In the genomic region with DNA sequence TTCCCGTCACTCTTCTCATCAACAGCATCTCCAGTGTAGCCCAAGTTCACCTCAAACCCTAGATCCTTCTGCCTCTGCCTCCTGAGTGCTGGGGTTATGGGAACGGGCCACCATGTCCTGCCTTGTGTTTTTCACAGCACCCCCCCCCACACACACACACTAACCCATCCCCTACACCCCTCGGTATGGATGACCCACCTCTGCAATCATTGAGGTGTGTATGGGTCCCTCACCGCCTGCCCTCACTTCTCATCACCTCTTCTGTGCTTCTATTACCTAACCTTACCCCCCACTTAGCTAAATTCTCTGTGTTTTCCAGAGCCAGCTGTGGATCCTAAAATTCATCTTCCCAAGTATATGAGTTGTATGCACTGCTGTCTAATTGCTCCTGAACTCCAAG, we compare ENCODE assay signal across 28 mouse cellular contexts.
"Had no signal": no experiment of that assay in that cellular context is flagged by ENCODE, and none has a peak within 500 bp of the region (broad histone marks: within the 10 kb centered on the region; RNA-seq: fewer than 3 reads in every experiment).

No protein-coding gene starts in this region.

- H3K27ac ChIP-seq: embryonic facial prominence, embryonic 10.5 days; embryonic facial prominence, embryonic 12.5 days; embryonic facial prominence, embryonic 13.5 days; embryonic facial prominence, embryonic 15.5 days; forebrain, embryonic 10.5 days; forebrain, embryonic 12.5 days; forebrain, embryonic 13.5 days; forebrain, embryonic 15.5 days; gastrocnemius, adult 2 months; heart, adult 2 months had no signal

- H3K9ac ChIP-seq: embryonic facial prominence, embryonic 12.5 days; embryonic facial prominence, embryonic 13.5 days; embryonic facial prominence, embryonic 15.5 days; forebrain, embryonic 12.5 days; forebrain, embryonic 13.5 days; forebrain, embryonic 15.5 days; forebrain, postnatal 0 days had no signal

- H3K4me3 ChIP-seq: embryonic facial prominence, embryonic 10.5 days; embryonic facial prominence, embryonic 12.5 days; embryonic facial prominence, embryonic 13.5 days; embryonic facial prominence, embryonic 15.5 days; erythroblast, embryonic 14.5 days; forebrain, embryonic 10.5 days; forebrain, embryonic 12.5 days; forebrain, embryonic 13.5 days; forebrain, embryonic 15.5 days; gastrocnemius, adult 2 months; heart, adult 2 months had no signal

- DNase-seq: cerebellum, adult 2 months; cerebellum, adult 8-10 months; cerebellum, adult 9-10 months; cerebellum, adult 9-11 months; cerebellum, postnatal 10 days; cerebellum, postnatal 14 days; cerebellum, postnatal 25 days; cerebellum, postnatal 36 days; embryo, embryonic 11 days; forebrain, postnatal 0 days; gastrocnemius, adult 2 months; gastrocnemius, postnatal 10 days; gastrocnemius, postnatal 14 days; gastrocnemius, postnatal 25 days; gastrocnemius, postnatal 36 days; heart, adult 18-20 months; heart, adult 2 months had no signal

- H3K9me3 ChIP-seq: embryonic facial prominence, embryonic 10.5 days; embryonic facial prominence, embryonic 12.5 days; embryonic facial prominence, embryonic 15.5 days; forebrain, embryonic 12.5 days; forebrain, embryonic 15.5 days had no signal

- H3K27me3 ChIP-seq: embryonic facial prominence, embryonic 12.5 days; embryonic facial prominence, embryonic 13.5 days; embryonic facial prominence, embryonic 15.5 days; forebrain, embryonic 12.5 days; forebrain, embryonic 13.5 days; forebrain, embryonic 15.5 days had no signal

- H3K4me1 ChIP-seq: embryonic facial prominence, embryonic 10.5 days; embryonic facial prominence, embryonic 12.5 days; embryonic facial prominence, embryonic 13.5 days; embryonic facial prominence, embryonic 15.5 days; forebrain, embryonic 10.5 days; forebrain, embryonic 12.5 days; forebrain, embryonic 13.5 days; forebrain, embryonic 15.5 days had no signal

- ATAC-seq: forebrain, embryonic 13.5 days; forebrain, embryonic 14.5 days; forebrain, embryonic 15.5 days; forebrain, embryonic 16.5 days; forebrain, postnatal 0 days had no signal

- H3K4me2 ChIP-seq: embryonic facial prominence, embryonic 12.5 days; embryonic facial prominence, embryonic 13.5 days; embryonic facial prominence, embryonic 15.5 days; forebrain, embryonic 12.5 days; forebrain, embryonic 13.5 days; forebrain, embryonic 15.5 days had no signal

- H3K36me3 ChIP-seq: embryonic facial prominence, embryonic 10.5 days; embryonic facial prominence, embryonic 12.5 days; embryonic facial prominence, embryonic 13.5 days; embryonic facial prominence, embryonic 15.5 days; forebrain, embryonic 10.5 days; forebrain, embryonic 12.5 days; forebrain, embryonic 15.5 days had no signal
